Mouse (Mus musculus) splenic B cell, adult 2 months (primary cell): ENCODE measurements at regions not wholly inside any gene's neighbourhood (a gene's known extent, or its start where the extent isn't known, plus 50 kb on each side); places are given as distances from the start of the nearest gene placed in this dataset.
"Not testable (repeated sequence)": the region's sequence is repeated elsewhere in the genome, so short reads cannot be mapped to it uniquely, and the experiment has no call there.

ENCODE experiments used
- DNase-seq: peaks from one replicate; pipeline ENCODE4 v3.0.0-alpha.2; 2011; ENCODE audit warnings: low read depth, low spot score
- H3K27me3 ChIP-seq: 2 replicates; pipeline ENCODE4 v1.6.1; 2012; ENCODE audit warnings: mild to moderate bottlenecking, low read length, moderate library complexity, mixed read lengths; ENCODE audit not compliant: control insufficient read depth, poor library complexity, insufficient read depth, severe bottlenecking
- H3K36me3 ChIP-seq: 2 replicates; pipeline ENCODE4 v1.6.1; 2012; ENCODE audit warnings: mild to moderate bottlenecking, low read length, moderate library complexity, mixed read lengths; ENCODE audit not compliant: control insufficient read depth, poor library complexity, insufficient read depth, severe bottlenecking

DNA sequence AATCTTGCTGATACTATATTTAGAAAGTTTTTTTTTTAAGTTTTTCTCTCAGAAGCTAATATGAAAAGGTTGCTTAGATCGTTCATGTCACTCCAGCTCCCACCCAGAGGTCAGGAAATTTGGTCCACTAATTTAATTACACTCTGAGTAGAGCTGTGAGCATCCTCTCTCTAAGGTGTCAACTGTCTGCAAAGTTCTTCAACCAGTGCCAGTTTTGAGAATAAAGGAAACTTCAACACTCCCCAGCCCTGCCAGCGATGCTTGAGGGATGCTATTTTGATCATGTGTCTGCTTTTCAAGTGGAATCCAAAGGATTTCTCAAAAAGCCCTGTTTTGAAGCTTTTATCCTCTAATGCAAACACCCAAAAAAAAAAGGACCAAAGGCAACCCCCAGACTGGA, 467.6 kb downstream of the Rfpl4b start:
- Histone ChIP-seq H3K36me3 (no peaks in the 10 kb centered on the region), H3K27me3 (no peaks in the 10 kb centered on the region)
- DNase-seq = no peak

DNA sequence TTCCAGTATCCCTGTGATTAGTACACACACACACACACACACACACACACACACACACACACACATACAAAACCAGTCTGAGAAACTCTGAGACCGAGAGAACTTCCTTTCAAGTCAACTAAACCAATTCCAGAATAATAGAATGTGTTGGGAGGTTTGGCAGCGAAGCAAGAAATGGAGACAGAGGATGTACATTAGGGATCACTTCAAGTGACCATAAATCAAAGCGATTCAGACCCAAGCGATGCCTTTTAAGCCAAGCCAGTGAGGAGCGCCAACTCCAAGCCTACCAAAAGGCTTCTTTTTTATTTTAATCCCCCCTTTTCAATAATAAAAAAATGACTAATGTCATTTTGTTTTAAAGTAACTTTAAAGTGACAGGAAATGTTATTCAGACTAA, 468.1 kb downstream of the Rfpl4b start:
- Histone ChIP-seq H3K27me3 (no peaks in the 10 kb centered on the region), H3K36me3 (no peaks in the 10 kb centered on the region)
- DNase-seq = no peak

GRCm38 (mm10) chr10:38347029-38347428, 474.6 kb downstream of the Rfpl4b start:
- H3K36me3 ChIP-seq, H3K27me3 ChIP-seq, DNase-seq: not testable (repeated sequence)

DNA sequence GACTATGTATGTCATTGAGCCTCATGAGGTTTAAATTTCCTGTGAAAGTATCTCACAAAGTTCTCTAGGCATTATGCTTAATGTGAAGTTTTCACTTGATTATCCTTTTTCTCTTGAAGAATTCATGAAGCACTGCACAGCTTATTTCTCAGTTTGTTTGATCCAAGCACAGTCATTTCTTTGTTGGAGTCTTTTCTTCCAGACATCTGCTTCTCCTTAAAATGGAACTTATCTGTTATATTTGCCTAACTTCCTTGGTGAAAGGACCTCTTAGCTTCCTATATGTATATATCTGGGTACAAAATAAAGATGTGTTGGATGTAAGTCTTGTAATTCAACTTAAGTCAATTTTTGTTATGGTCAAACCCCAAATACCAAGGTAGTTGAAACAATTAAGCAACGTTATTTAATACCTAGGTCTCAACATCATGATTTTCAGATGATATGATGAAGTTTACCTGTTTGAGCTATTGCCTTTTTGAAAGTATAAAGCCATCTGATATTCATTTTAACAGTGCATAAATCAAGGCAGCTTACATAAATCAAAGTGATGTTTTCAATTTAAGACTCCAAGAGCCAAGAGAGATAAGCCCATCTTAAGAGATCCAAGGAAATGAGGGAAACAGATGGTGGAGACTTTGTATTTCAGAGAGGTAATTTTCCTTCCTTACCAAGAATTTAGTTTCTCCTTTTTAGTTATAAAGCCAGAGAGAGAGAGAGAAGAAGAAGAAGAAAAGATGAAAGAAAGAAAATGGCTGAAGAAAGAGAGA, 481.0 kb downstream of the Rfpl4b start:
- no peaks in the 10 kb centered on the region for H3K27me3 ChIP-seq
- no peaks in the 10 kb centered on the region for H3K36me3 ChIP-seq
- DNase-seq = no peak

- no peaks in the 10 kb centered on the region for H3K36me3 ChIP-seq
- no peak for DNase-seq
- H3K27me3 ChIP-seq = no peaks in the 10 kb centered on the region
These were observed 512.7 kb downstream of the Rfpl4b start for GRCm38 (mm10) chr10:38308716-38309392.

GRCm38 (mm10) chr10:38295724-38296123, 525.9 kb downstream of the Rfpl4b start:
- Histone ChIP-seq H3K27me3 (no peaks in the 10 kb centered on the region), H3K36me3 (no peaks in the 10 kb centered on the region)
- no peak for DNase-seq

DNA sequence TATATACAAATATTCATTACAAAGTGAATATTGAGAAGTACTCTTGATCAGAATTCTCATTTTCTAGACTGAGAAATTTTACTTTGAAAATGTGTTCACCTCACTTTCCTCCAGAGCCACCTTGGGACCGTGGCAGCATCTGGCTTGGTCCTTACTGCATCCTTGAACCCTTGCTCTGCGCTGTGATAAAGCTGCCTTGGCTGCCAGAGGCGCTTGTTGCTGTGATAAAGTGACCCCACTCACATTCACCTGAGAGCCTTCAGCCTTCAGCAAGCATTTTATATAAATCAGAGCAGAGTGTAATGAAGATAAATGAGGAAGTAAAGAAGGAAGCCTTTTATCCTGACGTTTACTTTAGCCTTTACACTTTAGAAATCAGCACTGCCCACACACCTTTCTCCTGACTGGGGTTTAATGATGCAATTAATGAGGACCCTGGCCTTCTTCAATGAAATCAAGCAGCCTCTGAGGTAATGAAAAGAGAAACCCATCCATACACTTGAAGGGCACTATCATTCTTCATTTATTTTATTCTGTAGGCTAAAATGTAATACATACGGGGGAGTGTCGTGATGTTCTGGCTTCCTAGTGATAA, 532.8 kb downstream of the Rfpl4b start:
- no peaks in the 10 kb centered on the region for H3K27me3 ChIP-seq
- no peaks in the 10 kb centered on the region for H3K36me3 ChIP-seq
- DNase-seq = no peak

DNA sequence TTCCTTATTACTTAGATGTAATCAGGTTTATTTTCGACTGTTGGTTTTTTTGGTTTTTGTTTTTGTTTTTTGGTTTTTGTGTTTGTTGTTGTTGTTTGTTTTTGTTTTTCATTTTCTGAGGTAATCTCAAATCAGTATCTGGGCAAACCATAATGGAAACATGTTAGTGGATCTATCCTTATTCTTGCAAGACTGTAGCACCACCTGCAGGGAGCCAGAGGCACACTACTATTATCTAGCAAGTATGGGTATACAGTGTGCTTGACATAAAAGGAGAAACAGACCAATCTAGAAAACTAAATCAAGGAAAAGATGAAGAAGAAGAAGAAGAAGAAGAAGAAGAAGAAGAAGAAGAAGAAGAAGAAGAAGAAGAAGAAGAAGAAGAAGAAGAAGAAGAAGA, 552.4 kb downstream of the Rfpl4b start:
- DNase-seq = peak; percentile 43
- no peaks in the 10 kb centered on the region for H3K27me3 ChIP-seq

DNA sequence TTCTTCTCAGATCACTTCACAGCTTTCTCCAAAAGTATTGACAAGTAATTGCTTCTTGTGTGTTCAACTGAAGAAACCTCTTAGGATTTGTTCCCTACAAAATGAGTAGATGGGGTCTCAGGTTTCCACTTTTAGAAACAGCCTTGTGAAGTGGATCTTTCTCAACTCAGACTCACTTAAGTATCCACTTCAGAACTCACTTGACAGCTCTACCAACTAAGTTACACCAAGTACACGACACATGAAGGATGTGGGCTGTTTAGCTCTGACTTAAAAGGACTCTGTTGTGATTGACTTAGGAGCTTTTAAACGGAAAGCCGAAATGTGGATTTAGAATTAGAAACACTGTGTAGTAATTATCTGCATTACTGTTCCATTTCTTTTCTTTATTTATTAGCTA, 556.0 kb downstream of the Rfpl4b start:
- H3K36me3 ChIP-seq = no peaks in the 10 kb centered on the region
- DNase-seq = no peak
- H3K27me3 ChIP-seq = no peaks in the 10 kb centered on the region

More for the DNA sequence above, 552.4 kb downstream of the Rfpl4b start:
- no peaks in the 10 kb centered on the region for H3K36me3 ChIP-seq

DNA sequence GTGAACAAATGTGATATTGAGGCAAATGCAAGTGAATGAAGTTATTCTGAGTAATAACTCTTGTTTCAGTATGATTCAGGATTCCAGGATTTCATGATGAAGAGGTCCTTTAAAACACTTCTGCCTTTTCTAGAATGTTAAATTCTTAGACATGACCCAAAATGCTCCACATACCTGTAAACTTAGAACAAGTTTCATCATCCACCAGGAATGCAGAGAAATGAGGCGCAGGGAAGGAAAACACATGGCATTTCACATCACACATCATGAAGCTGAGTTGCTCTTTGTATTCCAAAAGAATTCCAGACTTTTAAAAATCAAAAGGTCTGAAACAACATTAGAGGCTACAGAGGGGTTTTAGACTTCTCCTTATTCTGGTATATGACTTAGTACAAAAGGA, 574.8 kb downstream of the Rfpl4b start:
- no peaks in the 10 kb centered on the region for H3K36me3 ChIP-seq
- no peak for DNase-seq
- H3K27me3 ChIP-seq = no peaks in the 10 kb centered on the region
